Mouse (Mus musculus): ENCODE data around the gene Obscn.

The Obscn gene

GRCm38 (mm10) chr11:59141772-59142370 lies 5.7 kb upstream of the Obscn start:
- DNase-seq (ENCODE audit: low spot score): no peak

- DNase-seq (ENCODE audit: low spot score): no peak
Measured at GRCm38 (mm10) chr11:59138537-59139486, 2.6 kb upstream of the Obscn start.

- DNase-seq (ENCODE audit: low spot score): no peak
Measured at GRCm38 (mm10) chr11:59136994-59137706, 948 bp upstream of the Obscn start.

DNA sequence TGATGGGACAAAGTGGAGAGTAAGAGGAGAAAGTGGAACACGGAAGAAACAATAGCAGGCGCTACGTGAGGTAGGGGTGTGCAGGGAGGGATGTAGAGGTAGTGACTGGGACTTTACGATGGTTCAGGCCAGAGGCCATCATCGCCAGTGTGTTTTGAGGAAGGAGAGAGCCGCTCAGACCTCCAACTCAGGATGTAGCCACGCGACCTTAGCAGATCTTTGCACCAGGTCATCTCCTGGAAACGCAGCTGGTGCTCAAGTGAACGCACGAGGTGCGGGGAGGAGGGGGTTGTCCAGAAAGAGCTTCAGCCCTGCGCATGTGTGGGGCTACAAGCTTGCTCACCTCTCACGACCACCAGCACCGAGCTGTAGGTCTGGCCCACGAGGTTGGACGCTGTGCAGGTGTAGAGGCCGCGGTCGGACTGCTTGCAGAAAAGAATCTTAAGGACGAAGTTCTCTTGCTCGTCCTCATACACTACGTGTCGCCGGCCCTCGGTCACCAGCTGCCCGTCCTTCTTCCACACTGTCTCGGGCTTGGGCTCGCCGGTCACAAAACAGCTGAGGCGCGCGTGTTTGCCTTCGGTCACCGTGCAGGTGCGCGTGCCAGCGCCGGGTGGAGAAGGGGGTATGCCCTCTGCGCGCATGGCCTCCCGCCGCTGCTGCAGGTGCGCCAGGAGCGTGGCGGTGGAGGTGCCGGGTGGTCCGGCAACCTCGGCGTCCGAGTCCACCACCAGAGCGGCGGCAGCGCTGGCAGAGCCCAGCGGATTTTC lies 966 bp downstream of the Obscn start:
- no peak for DNase-seq (ENCODE audit: low spot score)

DNA sequence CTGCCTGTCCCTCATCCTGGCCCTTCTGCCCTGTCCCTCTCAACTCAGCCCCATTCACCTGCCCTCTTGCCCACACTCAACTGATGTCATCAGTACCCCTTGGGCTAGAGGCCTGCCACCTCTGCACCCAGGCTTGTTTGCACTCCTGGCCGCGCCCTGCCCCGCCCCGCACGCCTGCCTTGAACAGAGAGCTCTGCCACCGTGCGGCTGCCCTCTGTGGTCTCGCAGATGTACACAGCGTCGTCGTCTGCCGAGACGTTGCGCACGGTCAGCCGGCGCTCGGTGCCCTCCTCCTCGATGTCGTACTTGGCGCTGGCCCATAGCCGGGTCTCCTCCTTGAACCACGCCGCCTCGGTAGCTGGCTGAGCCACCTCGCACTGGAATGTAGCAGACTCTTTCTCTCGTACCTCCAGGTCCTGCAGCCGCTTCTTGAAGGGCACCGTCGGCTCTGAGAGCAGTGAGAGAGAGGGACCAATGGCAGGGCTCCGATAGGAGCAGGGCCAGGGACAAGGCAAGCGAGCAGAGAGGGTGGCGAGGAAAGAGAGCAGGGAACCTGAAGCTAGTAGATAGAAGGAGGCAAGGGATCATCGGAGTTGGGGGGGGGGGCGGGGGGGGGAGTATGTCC lies 1.7 kb downstream of the Obscn start:
- DNase-seq (ENCODE audit: low spot score): no peak

GRCm38 (mm10) chr11:59132065-59132464 lies 4.1 kb downstream of the Obscn start:
- DNase-seq (ENCODE audit: low spot score): no peak

GRCm38 (mm10) chr11:59131348-59131919 lies 4.8 kb downstream of the Obscn start:
- DNase-seq (ENCODE audit: low spot score): no peak

DNA sequence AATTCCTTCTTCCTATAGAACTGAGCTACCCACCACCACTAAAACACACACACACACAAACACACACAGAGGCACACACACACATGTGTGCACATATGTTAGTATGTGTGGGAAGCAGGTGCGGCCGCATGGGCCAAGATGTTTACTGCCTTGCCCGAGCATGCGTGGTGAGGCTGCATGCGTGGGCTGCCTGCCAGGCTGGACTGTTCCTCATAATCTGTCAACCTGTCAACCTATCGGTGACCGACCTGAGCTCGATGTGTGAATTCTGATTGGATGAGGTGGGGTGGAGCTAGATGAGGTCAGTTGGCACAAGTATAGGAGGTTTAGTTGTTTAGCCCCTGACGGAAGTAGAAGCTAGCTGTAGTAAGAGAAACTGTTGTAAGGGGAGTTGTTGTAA lies 5.4 kb downstream of the Obscn start:
- no peak for DNase-seq (ENCODE audit: low spot score)

- no peak for DNase-seq (ENCODE audit: low spot score)
Measured at GRCm38 (mm10) chr11:59105945-59106344, 30.3 kb downstream of the Obscn start.

DNA sequence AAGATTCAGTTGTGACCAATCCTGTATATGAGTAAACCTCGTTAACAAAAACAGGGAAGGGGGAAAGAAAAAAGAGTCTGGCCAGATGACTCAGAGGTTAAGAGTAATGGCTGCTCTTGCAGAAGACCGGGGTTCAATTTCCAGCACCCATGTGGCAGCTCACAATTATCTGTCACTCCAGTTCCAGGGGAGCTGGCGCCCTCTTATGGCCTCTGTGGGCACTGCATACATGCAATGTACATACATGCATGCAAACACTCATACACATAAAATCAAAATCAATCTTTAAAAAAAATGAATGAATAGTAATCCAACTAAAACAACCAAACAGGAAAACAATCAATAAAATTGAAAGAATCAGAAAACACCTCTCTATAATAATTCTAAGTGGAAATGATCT lies 33.9 kb downstream of the Obscn start:
- no peak for DNase-seq (ENCODE audit: low spot score)

GRCm38 (mm10) chr11:59098339-59098738 lies 37.9 kb downstream of the Obscn start:
- DNase-seq (ENCODE audit: low spot score): peak; percentile 31

- no peak for DNase-seq (ENCODE audit: low spot score)
Measured at GRCm38 (mm10) chr11:59097770-59098169, 38.4 kb downstream of the Obscn start.

GRCm38 (mm10) chr11:59094213-59094612 lies 42.0 kb downstream of the Obscn start:
- no peak for DNase-seq (ENCODE audit: low spot score)

DNA sequence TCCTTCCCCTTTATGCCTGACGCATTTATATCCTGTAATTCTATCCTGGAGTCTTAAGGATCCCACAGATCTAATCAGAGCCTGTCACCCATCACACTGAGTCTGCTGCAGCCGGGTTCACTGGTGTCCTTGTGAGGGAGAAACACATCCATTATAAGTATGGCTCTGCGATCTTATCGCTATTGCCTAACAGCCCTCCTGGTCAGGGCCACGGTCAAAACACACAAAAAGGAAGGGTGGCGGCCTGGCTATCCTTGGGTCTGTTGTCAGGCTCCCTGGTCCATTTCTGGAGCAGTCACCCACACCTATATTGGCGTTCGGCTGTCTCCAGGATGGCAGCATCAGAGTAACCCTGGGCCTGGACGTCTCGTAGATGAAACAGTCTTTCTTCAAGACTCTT lies 48.6 kb downstream of the Obscn start:
- DNase-seq (ENCODE audit: low spot score): no peak

- DNase-seq (ENCODE audit: low spot score): no peak
Measured at GRCm38 (mm10) chr11:59085200-59085599, 51.0 kb downstream of the Obscn start.

- DNase-seq (ENCODE audit: low spot score): no peak
Measured at GRCm38 (mm10) chr11:59083125-59083524, 53.1 kb downstream of the Obscn start.

DNA sequence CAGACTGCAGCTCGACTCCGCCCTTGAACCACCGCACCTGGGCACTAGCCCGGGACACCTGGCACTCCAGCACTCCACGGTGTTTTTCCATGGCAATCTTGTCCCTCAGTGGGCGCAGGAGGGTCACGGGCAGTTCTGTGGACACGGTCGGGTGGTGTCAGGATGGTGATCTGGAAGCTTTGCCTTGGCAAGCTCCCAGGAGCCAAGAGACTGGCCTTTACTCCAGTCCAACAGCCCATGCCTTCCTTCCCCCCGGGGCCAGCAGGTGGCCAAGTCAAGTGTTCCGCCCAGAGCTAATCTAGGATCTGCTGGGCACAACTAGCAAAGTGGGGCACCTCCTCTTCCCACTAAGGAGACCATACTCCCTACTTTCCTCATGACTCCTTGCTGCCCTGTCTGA lies 57.9 kb downstream of the Obscn start:
- no peak for DNase-seq (ENCODE audit: low spot score)

DNA sequence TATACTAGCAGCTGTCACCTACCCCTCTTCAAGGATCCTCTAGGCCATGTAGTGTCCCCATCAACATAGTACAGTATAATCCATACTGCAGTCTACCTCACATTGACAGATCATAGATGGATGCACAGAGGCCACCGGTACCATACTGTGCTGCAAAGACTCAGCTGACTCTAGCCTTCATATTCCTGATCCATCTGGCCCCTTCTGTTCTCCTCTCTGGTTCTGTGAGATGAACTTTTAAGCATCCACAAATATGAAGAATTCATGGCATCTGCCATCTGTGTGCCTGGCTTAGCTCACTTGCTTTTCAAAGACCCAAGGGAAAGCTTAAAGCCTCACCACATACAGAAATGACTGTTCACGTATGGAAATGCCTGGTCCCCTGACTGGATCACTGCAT lies 65.9 kb downstream of the Obscn start:
- no peak for DNase-seq (ENCODE audit: low spot score)

DNA sequence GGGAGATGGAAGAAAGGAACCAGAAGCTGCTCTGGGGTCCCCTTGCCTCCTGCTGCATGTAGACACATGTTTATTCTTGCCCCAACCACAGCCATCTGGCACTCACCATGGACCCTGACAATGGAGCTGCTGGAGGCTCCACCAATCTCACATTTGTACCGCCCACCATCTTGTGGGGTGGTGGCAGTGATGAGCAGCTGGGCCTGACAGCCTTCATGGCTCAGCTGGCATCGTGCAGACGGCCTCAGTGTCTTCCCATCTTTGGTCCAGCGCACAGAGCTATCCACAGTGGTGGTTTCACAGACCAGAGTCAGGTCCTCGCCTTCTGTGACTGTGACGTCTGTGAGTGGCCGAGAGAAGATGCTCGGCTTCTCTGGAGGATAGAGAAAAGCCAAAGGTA lies 67.3 kb downstream of the Obscn start:
- no peak for DNase-seq (ENCODE audit: low spot score)

GRCm38 (mm10) chr11:59068433-59068832 lies 67.8 kb downstream of the Obscn start:
- DNase-seq (ENCODE audit: low spot score): no peak

DNA sequence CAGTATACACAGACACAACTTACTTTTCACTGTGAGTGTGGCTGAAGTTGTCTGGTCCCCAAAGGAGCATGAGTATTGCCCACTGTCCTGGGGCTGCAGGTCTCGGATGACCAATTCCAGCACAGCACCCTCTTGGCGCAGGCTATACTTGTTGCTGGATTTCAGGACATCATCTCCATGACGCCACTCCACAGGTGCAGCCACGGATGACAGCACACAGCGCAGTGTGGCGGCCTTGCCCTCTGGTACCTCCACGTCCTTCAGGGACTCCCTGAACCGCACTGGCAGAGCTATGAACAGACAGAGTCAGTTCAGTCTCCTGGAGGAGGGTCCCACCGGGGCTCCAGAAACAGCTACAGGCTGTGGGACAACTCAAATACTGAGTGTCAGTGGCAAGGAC lies 68.3 kb downstream of the Obscn start:
- no peak for DNase-seq (ENCODE audit: low spot score)
